Mouse (Mus musculus) kidney, postnatal 14 days (tissue): Measurements from ENCODE around the gene Fam133b.
"Not testable (repeated sequence)": the region's sequence is repeated elsewhere in the genome, so short reads cannot be mapped to it uniquely, and the experiment has no call there.

ENCODE experiments used
- DNase-seq: peaks from one replicate; pipeline ENCODE4 v3.0.0; 2022; ENCODE audit warnings: mixed read lengths

Fam133b gene

DNA sequence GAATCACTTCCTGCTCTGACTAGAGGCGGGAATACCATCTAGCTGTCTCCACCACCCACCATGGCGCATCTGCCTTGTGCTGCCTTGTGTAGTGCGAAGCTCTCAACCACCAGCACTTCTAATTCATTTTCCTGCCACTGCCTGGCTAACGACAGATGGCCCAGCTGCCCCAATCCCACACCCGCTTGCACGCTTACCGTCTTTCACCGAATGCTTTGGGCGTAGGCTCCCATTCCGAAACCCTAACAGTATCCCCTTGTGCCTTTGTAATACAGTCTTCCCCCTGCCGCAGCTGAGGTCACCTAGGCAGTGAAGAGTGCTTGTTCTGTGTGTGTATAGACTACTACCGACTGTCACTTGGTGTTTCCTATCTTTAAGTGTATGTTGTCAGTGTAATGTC lies 21.9 kb upstream of the Fam133b start:
- no peak for DNase-seq

DNA sequence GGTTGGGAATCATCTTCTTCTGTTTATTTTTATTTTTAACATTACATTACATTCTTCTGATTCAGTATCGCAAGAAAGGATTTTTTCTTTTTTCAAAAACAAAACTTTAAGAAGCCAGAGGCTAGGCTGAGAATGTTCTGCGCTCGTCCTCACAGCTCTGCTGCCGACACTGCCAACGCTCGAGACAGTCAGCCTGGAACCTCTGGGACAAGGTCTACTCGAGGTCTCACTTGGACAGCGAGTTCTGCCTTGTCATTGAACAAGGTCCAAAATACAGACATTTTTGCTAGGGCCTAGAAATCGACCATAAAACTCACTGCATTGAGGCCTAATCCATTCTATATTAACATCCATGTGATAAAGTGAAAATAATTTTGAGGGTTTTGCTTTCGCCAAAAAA lies 20.8 kb upstream of the Fam133b start:
- no peak for DNase-seq

DNA sequence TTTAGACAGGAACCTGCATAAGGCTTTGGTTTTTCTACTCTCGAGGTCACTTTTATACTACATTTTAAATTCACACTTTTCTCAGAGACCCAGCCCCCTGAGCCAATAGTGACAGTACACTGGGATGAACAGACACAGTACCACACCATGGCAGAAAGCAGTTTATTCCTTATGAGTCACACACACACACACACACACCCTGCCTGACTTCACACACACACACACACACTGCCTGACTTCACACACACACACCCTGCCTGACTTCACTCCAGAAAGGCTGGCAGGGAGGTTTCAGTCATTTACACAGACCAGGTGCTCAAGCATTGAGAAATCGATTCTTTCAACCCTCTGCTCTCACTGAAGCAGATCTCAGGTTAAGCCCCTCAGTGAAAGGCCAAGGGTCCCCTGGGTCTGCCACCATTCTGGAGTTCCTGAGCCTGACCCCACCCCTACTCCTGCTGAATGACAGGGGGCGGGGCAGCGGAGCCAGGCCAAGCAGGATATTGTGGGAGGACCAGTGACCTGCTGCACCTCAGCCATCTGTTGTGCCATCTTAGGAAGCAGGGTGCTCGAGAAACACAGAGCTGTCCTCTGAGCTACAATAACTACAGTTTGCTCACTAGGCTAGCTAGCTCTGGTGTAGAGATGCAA lies 16.5 kb upstream of the Fam133b start:
- no peak for DNase-seq

DNA sequence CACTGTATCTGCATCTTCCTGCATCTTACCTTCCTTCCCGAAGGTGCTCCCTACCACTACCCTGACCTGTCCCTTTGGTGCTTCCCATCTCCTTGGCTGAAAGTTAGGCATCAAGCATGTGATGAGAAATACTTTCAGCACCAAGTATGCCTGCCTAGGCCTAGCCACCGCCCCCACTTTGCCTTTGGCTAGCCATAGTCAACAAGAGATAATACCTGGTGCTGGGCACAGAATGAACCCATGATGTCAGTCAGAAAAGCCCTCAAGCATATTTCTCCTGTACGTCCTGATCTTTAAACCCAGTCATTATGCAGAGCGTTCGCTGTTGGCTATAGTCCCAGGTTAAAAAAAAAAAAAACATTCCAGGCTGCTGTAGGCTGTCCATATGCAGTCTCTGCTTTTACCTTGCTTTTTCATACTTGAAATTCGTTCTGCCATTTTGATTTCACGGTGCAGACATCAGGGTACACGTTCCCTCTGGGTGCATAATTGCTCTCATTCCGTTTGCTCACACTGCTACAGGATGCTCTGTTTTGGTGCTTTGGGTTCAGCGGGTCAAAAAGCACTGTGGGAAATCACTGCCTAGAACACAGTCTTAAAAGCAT lies 13.9 kb upstream of the Fam133b start:
- no peak for DNase-seq

DNA sequence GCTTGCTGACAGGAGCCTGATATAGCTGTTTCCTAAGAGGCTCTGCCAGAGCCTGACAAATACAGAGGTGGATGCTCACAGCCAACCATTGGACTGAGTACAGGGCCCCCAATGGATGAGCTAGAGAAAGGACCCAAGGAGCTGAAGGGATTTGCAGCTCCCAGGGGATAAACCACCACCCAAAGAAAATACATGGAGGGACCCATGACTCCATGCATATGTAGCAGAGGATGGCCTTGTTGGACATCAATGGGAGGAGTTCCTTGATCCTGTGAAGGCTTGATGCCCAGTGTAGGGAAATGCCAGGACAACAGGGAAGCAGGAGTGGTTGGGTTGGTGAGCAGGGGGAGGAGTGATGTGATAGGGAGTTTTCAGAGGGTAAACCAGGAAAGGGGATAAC lies 11.6 kb upstream of the Fam133b start:
- not testable (repeated sequence) for DNase-seq

DNA sequence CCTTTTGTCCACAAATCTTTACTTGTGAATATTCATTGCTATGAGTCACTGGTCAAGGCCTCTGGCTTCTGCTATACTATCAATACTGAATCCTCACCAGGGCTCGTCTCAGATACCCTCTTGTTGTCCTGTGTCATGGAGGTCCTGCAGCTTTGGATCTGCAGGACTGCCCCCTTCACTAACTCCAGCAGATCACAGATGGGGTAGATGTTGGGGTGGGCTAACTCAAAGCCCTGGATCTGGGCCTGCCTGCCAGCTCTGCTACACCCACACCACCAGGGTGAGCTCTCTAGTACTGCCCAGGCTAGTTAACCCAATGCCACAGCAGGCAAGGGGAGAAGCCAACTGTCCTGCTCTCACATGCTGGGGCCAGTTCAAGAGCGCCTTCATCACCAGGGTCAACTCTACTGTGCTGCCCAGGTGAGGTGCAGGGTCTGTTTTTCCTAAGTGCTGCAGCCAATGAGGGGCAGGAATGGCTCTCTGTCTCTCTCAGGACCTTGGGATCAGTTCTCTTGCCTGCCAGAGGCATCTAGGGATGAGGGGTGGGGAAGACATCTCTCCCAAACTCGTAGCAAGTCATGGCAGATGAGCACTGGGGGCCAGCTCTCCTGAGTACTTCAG lies 6.9 kb upstream of the Fam133b start:
- DNase-seq = no peak

DNA sequence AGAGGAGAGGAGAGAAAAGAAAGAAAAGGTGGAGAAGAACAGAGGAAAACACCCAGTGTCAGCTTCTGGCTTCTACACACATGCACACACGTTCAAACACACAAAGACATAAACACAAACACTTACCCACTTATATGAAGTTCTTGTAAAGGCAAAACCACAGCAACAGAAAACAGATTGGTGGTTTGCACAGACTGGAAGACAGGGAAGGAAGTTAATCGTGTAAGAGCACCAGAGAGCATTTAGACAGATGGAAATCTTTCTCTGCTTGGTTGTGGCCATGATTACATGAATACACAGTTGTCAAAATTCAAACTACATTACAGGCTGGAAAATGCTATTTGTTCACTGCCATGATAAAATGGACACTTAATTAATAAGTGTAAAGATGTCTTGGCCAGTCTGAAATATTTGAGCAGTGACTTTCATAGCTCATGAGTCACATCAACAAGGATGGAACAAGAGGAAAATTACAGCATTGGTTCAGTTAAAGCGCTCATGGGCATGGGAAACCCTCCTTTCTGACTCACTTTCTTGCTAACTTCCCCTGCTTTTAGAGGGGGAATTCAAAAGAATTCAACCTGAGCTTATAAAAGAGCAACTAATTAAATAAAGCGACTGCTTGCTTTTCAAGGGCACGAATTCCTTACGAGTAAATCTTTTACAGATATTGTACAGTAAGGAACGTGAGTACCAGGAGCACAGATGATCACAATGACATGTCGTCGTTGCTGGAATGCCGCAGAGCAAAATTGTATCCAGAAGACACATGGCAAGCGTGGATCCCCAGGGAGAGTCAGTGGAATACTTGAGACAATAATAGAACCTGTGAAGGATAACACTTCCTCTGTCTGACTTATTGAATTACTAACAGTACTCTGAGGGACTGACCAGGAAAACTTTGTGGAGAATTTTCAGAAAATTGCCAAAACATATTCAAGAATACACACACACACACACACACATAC lies 4.8 kb upstream of the Fam133b start:
- DNase-seq = peak; percentile 20

DNA sequence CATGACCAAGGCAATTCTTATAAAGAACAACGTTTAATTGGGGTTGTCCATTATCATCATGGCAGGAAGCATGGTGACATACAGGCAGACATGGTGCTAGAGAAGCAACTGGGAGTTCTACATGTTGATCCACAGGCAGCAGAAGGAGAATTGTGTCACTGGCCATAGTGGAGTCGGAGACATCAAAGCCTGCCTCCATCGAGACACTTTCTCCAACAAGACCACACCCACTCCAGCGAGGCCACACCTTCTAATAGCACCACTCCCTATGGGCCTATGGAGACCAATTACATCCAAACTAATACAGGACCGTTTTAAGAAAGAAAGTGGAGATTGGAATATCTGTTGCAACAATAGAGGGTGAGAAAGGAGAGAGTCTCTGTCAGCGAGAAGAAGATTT lies 1.8 kb upstream of the Fam133b start:
- no peak for DNase-seq

DNA sequence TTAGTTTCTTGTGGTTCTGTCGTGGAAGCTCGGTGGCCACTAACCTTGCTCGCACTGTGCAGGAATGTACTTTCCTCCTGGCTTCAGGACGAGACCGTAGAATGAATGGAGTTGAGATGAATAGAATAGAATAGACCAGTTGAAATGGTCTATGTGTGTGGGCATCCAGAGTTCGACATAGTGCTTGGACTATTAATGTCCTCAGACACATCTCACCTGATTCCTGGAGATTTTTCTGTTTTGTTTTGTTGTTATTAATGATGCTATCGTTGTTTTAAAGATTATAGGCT lies 792 bp downstream of the Fam133b start:
- no peak for DNase-seq

DNA sequence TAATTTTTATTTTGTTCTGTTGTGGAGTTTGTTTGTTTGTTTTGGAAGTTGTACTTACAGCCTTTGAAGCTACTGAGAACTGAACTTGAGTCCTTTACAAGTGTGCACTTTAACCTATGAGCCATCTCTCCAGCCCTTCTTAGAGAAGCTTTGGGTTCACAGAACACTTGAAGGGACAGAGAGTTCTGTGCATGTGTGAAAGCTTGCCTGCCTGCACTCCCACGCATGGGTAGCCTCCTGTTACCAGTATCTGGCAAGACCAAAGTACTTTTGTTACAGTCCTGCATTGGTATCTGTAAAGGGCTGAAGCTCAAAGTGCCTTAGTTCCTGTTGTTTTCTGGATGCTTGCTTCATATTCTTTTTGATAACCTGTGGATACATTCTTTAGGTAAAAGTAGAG lies 2.6 kb downstream of the Fam133b start:
- peak; percentile 70 for DNase-seq

DNA sequence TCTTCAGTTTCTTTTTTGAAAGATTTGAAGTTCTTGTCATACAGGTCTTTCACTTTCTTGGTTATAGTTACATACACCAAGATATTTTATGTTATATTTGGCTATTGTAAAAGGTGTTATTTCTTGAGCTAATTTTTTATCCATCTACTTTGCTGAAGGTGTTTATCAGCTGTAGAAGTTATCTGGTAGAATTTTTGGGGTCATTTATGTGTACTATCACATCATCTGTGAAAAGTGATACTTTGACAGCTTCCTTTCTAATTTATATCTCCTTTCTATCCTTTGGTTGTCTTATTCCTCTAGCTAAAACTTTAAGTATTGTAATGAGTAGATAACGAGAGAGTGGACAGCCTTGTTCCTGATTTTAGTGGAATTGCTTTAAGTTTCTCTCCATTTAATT lies 7.8 kb downstream of the Fam133b start:
- DNase-seq = no peak

DNA sequence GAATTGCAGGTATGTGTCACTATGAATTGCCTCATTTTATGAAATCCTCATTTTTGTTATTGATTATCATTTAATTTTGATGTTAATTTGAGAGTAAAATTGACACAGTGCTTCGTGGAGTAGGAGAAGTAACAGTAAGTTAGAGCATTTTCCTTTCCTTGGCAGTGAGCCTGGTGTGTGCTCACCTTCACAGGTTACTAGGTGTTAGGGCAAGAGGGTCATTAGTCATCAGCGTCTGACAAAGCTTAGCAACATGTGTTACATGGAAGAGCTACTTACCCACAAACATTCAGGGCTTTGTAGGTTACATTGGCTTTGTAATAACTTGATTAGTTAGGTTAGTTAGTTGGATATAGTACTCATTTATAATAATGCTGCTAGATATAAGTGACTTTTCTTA lies 10.6 kb downstream of the Fam133b start:
- DNase-seq = no peak

DNA sequence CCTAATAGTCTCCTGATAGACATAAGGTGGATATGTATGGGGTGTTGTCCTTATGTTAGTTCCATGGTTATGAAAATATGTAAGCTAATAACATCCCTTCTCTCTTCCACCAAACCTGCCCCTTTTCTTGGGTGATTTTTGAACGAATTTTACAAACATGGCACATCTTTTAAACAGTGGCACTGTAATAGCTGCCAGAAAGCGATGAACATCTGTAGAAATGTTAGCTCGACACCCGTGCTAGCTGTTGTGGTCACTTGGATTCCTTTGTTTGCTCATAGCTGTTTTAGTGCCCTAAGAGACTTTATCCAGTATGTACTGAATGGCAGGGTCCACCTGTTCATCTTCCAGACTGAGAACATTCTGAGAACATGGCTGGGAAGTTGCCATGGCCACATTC lies 27.6 kb downstream of the Fam133b start, which contains the start of gene 1700109H08Rik:
1700109H08Rik (plus strand) TSS at position 301 of the 400 bp plus-strand sequence.
- DNase-seq = no peak

DNA sequence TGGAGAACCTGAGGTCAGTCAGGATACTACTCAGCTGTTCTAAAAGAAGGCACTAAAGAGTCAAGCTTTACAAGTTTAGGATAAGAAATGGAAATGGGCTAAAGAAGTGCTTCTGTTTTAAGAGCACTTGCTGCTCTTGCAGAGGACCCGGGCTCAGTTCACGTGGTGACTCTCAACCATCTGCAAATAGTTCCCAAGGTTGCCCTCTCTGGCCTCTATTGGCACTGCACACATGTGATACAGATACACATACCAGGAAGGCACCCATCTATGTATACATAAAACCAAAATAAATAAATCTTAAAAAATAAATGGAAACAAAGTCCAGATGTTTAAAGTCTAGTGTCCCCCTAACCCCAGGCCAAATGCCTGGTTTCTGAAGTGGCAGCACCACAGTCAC lies 31.2 kb downstream of the Fam133b start:
- no peak for DNase-seq

DNA sequence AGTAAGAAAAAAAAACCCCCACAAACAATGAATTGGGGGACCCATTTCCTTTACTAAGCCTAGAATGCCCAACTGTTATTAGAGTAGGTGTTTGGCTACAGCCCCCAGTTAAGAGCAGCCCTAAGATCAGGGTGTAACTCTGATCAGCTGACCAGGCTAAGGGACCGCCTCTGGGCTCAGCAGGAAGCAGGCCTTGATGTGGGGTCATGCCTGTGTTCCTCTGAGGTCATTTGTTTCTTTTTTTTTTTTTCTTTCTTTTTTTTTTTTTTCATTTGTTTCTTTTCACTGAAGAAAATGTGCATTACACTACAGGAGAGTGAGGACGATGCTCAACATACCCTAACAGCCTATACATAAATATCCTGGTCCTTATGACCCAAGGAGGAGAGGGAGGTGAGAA lies 34.3 kb downstream of the Fam133b start:
- no peak for DNase-seq

DNA sequence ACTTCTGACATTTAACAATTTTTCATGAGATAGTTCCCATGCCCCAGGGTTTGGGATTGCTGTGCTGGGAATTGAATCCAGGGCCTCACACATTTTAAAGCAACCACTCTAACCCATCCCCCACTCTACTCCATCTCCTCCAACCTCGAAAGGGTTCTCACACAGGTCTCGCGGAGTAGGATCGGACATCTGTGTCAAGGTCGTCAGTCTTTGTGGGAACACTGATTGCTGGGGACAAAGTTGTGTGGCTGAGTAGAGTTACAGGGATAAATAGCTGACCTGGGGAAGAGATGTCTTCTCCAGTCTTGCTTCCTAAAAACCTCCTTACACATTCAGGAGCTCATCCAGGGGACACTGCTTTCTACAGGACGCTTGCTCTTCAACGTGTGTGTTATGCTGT lies 35.4 kb downstream of the Fam133b start:
- DNase-seq = no peak

DNA sequence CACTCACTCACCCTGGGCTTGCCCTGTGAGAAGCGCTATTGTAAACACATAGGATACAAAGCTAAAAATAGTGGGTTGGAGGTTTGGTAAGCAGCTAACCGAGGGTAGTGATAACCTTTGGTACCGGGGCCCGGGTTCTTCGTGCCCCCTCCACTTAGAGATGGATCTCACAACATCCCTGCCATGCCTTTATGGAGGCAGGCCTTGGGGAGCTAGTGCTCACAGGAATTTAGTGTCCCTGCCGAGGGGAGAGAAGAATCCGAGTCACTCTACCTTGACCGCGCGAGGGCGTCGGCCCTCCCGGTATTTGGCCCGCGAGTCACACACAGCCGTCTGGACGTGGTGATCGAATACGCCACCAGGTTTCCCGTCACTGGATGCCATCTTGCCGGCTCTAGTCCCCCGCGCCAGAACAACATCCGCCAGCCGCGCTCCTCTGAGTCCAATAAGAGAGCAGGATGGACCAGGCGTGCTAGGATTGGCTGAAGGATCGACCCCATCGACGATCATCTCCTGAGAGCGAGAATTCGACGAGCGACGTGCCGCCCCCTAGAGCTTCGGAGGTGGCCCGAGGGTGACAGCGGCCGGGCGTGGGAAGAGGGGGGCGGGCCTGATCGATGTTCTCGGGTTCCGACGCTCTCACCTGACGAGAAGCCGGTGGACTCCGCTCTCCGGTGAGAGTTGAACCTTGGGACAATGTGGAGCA lies 52.2 kb downstream of the Fam133b start, which contains the start of gene Pex1:
Pex1 (plus strand) TSS at position 374 of the 706 bp plus-strand sequence.
- DNase-seq = peak; percentile 97

DNA sequence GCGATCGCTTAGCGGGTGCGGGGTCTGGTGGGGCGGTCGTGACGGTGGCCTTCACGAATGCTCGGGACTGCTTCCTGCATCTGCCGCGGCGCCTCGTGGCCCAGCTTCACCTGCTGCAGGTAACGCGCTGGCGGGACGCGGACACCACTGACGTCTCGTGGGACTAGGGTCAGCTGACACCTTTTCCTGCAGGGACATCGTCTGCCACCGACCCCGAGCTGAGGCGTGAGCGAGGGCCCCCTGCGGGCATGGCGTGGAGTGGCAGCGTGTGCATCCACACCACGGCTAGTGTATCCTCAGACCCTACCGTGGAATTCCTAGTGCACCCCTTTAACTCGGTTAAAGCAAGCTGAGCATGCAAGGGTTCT lies 52.8 kb downstream of the Fam133b start, which contains the start of gene Rbm48:
Rbm48 (minus strand) TSS at position 187 of the 368 bp plus-strand sequence.
- peak; percentile 88 for DNase-seq

DNA sequence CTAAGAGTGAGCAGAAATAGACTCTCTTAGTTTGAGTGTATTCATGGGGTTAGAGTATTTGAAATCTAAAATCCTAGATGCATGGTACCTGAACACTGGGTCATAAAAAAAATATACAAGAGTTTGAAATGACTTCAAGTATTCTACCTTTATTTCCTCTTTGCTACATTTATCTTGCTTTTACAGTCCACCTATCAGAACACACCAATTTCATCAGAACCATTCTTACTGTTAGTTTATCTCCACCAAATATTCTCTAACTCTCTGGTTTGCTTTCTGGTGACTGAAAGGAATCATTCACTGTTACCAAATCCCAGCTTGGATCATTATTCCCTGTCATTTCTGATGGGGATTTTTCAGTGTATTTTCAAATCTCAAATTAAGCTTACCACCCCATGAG lies 53.5 kb downstream of the Fam133b start:
- DNase-seq = no peak

DNA sequence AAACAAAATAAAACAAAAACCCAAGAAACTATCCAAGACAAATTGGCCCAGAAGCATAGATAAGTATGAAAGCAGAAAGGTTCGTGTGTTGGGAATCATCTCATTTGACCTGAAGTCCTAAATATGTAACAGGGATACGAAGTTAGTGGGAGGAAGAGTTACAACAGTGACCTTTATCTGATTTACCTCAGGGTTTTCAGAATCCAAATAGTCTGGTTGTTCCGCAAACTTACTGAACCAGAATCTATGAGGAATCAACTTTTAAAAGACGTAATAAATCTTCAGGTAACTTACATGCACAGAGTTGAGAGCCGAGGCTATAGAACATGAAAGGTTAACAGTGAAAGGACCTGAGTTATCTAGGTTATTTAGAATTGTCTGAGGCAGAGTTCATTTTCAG lies 55.1 kb downstream of the Fam133b start:
- no peak for DNase-seq

DNA sequence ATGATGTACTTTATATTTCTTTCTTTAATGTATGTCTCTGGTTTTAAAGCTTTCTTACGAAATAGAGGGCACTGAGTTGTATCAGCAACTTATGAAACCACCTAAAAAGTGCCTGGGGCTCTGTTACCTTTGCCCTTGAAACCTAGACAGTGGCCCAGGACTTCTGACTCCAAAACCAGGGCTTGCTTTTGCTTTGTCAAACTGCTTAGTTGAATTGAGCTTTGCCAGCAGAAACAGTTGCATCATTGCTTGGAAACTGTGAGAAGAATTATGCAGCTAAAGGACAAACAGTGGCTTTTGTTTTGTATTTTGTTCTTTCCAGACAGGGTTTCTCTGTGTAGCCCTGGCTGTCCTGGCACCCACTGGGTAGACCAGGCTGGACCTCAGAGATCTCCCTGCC lies 56.7 kb downstream of the Fam133b start:
- DNase-seq = no peak

DNA sequence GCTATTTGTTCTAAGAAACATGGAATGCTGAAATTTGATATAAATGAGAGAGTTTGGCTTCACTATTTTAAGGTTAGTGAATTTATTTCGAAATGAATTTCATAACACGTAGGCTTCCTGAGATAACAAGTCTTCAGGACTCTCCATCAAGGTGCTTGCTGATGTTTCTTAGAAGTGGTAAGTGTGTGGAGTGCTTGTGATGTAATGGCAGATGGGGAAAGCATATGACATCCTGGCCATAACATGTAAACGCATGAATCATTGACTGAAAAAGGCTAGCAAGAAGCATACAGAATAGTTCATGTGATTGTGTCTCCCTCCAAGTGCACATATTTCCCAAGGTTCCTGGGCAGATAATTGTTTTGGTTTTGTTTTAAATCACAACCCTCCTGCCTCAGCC lies 57.2 kb downstream of the Fam133b start:
- no peak for DNase-seq

DNA sequence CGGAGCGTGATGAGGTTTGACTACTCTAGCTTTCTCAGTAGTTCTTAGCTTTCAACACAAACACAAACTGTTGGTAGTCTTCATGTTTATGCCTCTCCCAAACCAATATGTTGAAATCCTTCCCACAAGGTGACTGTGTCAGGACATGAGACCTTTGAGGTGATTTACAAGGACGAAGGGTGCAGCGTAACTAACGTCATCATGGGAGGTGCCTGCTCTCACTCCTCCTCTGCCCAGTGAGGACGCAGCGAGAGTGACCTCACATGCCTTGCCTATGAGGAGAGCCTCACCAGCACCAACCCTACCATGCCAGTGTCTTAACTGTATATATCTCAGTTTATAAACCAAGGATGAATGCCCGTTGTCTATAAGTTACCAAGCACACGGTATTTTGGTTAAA lies 63.5 kb downstream of the Fam133b start:
- no peak for DNase-seq
